Mouse (Mus musculus) heart, postnatal 0 days (tissue): ENCODE results near the gene Fau. TPM values are rescaled to one million over a fixed set of nuclear protein-coding genes. Genes with fewer than 3 reads are reported as not detected.

Experiments used
- ATAC-seq: fragments of 200-750 bp; cut with Nextera tagmentation; 2 replicates; pipeline ENCODE4 v1.8.0; 2017; ENCODE audit warnings: low read depth, moderate number of reproducible peaks, moderate library complexity; ENCODE audit not compliant: insufficient read depth
- DNase-seq: peaks from one replicate; pipeline ENCODE4 v3.0.0-alpha.2; 2016; ENCODE audit warnings: low spot score
- H3K27ac ChIP-seq: fragments of 300-500 bp; sonication (generic); 2 replicates; pipeline ENCODE4 v1.5.1; 2014; ENCODE audit warnings: low read depth, mild to moderate bottlenecking
- H3K27me3 ChIP-seq: fragments of 300-500 bp; sonication (generic); 2 replicates; pipeline ENCODE4 v1.6.1; 2014; ENCODE audit warnings: low read length, mixed read lengths; ENCODE audit not compliant: control insufficient read depth, insufficient read depth
- H3K36me3 ChIP-seq: fragments of 300-500 bp; sonication (generic); replicated peaks from 2 replicates; pipeline ENCODE4 v1.6.1; 2014; ENCODE audit warnings: low read length, mixed read lengths; ENCODE audit not compliant: control insufficient read depth, insufficient read depth
- H3K4me1 ChIP-seq: fragments of 300-500 bp; sonication (generic); 2 replicates; pipeline ENCODE4 v1.6.1; 2014; ENCODE audit warnings: antibody characterized with exemption; ENCODE audit not compliant: control insufficient read depth, insufficient read depth
- H3K4me2 ChIP-seq: fragments of 300-500 bp; sonication (generic); 2 replicates; pipeline ENCODE4 v1.6.1; 2014; ENCODE audit warnings: low read depth, mild to moderate bottlenecking, low read length, moderate library complexity
- H3K4me3 ChIP-seq: fragments of 300-500 bp; sonication (generic); 2 replicates; pipeline ENCODE4 v1.5.1; 2014; ENCODE audit warnings: low read depth, low read length
- H3K9ac ChIP-seq: fragments of 300-500 bp; sonication (generic); replicated peaks from 2 replicates; pipeline ENCODE4 v1.6.1; 2014; ENCODE audit warnings: low read depth, low read length, mixed read lengths
- H3K9me3 ChIP-seq: fragments of 300-500 bp; sonication (generic); replicated peaks from 2 replicates; pipeline ENCODE4 v1.6.1; 2016; ENCODE audit warnings: low read length; ENCODE audit not compliant: control insufficient read depth
- CTCF ChIP-seq: IDR thresholded peaks from 2 replicates; pipeline ENCODE4 v1.5.1; 2016; ENCODE audit warnings: antibody characterized with exemption, control low read depth, low read depth
- EP300 ChIP-seq: IDR thresholded peaks from 2 replicates; pipeline ENCODE4 v1.6.1; 2016; ENCODE audit warnings: antibody characterized with exemption, low read depth
- WGBS: fragments of 180-500 bp; shearing (Covaris S2); extraction: QIAGEN DNeasy Blood & Tissue Kit; methylation state at CpG from one replicate; pipeline ENCODE4 v1.1.7; 2014; 5-methylcytosine and 5-hydroxymethylcytosine counted together
- polyA plus RNA-seq: library from polyadenylated mRNA; unstranded; fragments of >200 nt; fragmentation: Nextera tagmentation; extraction: Ambion mirVana; gene quantifications from 2 replicates; pipeline ENCODE4 v1.2.1, GENCODE M21; 2015
- total RNA-seq: library from RNA; depleted of rRNA; stranded (reverse); fragments of >200 nt; gene quantifications from 2 replicates; pipeline ENCODE4 v1.2.3, GENCODE M21; 2014; ENCODE audit warnings: low replicate concordance

Gene Fau
- total and polyA plus RNA-seq, 2 experiments from 2014 or later = 484 to 833 TPM

- ATAC-seq (no peak), DNase-seq (no peak)
- H3K4me2 ChIP-seq = no peak overlapping the region
- WGBS = 73% methylated on average over 9 of the region's 9 CpGs
- H3K9ac ChIP-seq = no peak overlapping the region
- no peak overlapping the region for H3K27ac ChIP-seq
- H3K9me3 ChIP-seq = no peaks in the 10 kb centered on the region
- H3K4me3 ChIP-seq = no peak overlapping the region
- no peak for TF ChIP-seq EP300
- TF ChIP-seq CTCF = no peak
- H3K27me3 ChIP-seq = no peaks in the 10 kb centered on the region
- no peaks in the 10 kb centered on the region for H3K4me1 ChIP-seq
- no peaks in the 10 kb centered on the region for H3K36me3 ChIP-seq
Observed at GRCm38 (mm10) chr19:6029426-6029825, 28.2 kb upstream of the Fau start.

GRCm38 (mm10) chr19:6030520-6031280 lies 26.9 kb upstream of the Fau start:
- Histone ChIP-seq H3K4me2 (no peak overlapping the region), H3K27ac (no peak overlapping the region), H3K36me3 (no peaks in the 10 kb centered on the region), H3K27me3 (no peaks in the 10 kb centered on the region), H3K9ac (no peak overlapping the region), H3K4me3 (no peak overlapping the region), H3K9me3 (no peaks in the 10 kb centered on the region), H3K4me1 (no peaks in the 10 kb centered on the region)
- no peak for DNase-seq
- TF ChIP-seq CTCF (no peak), EP300 (no peak)
- no peak for ATAC-seq
- 60% methylated on average over 14 of the region's 14 CpGs for WGBS

- DNase-seq = no peak
- ATAC-seq = no peak
- no peaks in the 10 kb centered on the region for H3K36me3 ChIP-seq
- H3K27me3 ChIP-seq = no peaks in the 10 kb centered on the region
- no peak overlapping the region for H3K9ac ChIP-seq
- H3K4me3 ChIP-seq = no peak overlapping the region
- no peaks in the 10 kb centered on the region for H3K4me1 ChIP-seq
- H3K27ac ChIP-seq = no peak overlapping the region
- WGBS = 68% methylated on average over 9 of the region's 9 CpGs
- H3K9me3 ChIP-seq = no peaks in the 10 kb centered on the region
- no peak overlapping the region for H3K4me2 ChIP-seq
- TF ChIP-seq EP300 (no peak), CTCF (no peak)
Observed at GRCm38 (mm10) chr19:6035966-6036585, 21.6 kb upstream of the Fau start.

- ATAC-seq = no peak
- no peaks in the 10 kb centered on the region for H3K4me1 ChIP-seq
- TF ChIP-seq EP300 (no peak), CTCF (no peak)
Observed at GRCm38 (mm10) chr19:6037695-6038094, 19.9 kb upstream of the Fau start.

GRCm38 (mm10) chr19:6038326-6038725 lies 19.3 kb upstream of the Fau start:
- Histone ChIP-seq H3K9ac (no peak overlapping the region), H3K27me3 (no peaks in the 10 kb centered on the region), H3K4me1 (no peaks in the 10 kb centered on the region), H3K36me3 (no peaks in the 10 kb centered on the region), H3K4me3 (no peak overlapping the region), H3K27ac (no peak overlapping the region), H3K9me3 (no peaks in the 10 kb centered on the region), H3K4me2 (no peak overlapping the region)
- no peak for TF ChIP-seq CTCF
- no peak for TF ChIP-seq EP300
- 71% methylated on average over 7 of the region's 7 CpGs for WGBS
- ATAC-seq (no peak), DNase-seq (no peak)

More at GRCm38 (mm10) chr19:6037695-6038094, 19.9 kb upstream of the Fau start:
- no peak for DNase-seq
- H3K9ac ChIP-seq = no peak overlapping the region
- H3K4me2 ChIP-seq = no peak overlapping the region
- no peak overlapping the region for H3K27ac ChIP-seq
- H3K9me3 ChIP-seq = no peaks in the 10 kb centered on the region
- no peak overlapping the region for H3K4me3 ChIP-seq
- H3K27me3 ChIP-seq = no peaks in the 10 kb centered on the region
- no peaks in the 10 kb centered on the region for H3K36me3 ChIP-seq
